Mouse (Mus musculus) embryonic facial prominence, embryonic 12.5 days (tissue): ENCODE results near the gene Sptan1. TPM values are rescaled to one million over a fixed set of nuclear protein-coding genes. Genes with fewer than 3 reads are reported as not detected.
"Not testable (repeated sequence)": the region's sequence is repeated elsewhere in the genome, so short reads cannot be mapped to it uniquely, and the experiment has no call there.

Source experiments
- ATAC-seq: fragments of 200-750 bp; cut with Nextera tagmentation; 2 replicates; pipeline ENCODE4 v1.8.0; 2017; ENCODE audit not compliant: insufficient number of reproducible peaks, insufficient read depth, low FRiP score, low TSS enrichment
- H3K27ac ChIP-seq: fragments of 300-500 bp; sonication (generic); 2 replicates; pipeline ENCODE4 v1.5.1; 2016; ENCODE audit warnings: mild to moderate bottlenecking
- H3K27me3 ChIP-seq: fragments of 300-500 bp; sonication (generic); 2 replicates; pipeline ENCODE4 v1.6.1; 2016; ENCODE audit warnings: mild to moderate bottlenecking, moderate library complexity
- H3K36me3 ChIP-seq: fragments of 300-500 bp; sonication (generic); 2 replicates; pipeline ENCODE4 v1.6.1; 2016; ENCODE audit warnings: mild to moderate bottlenecking
- H3K4me1 ChIP-seq: fragments of 300-500 bp; sonication (generic); 2 replicates; pipeline ENCODE4 v1.6.1; 2016
- H3K4me2 ChIP-seq: fragments of 300-500 bp; sonication (generic); replicated peaks from 2 replicates; pipeline ENCODE4 v1.6.1; 2016; ENCODE audit warnings: mild to moderate bottlenecking, moderate library complexity
- H3K4me3 ChIP-seq: fragments of 300-500 bp; sonication (generic); 2 replicates; pipeline ENCODE4 v1.5.1; 2016; ENCODE audit warnings: mild to moderate bottlenecking
- H3K9ac ChIP-seq: fragments of 300-500 bp; sonication (generic); 2 replicates; pipeline ENCODE4 v1.6.1; 2016; ENCODE audit warnings: mild to moderate bottlenecking, moderate library complexity
- H3K9me3 ChIP-seq: fragments of 300-500 bp; sonication (generic); 2 replicates; pipeline ENCODE4 v1.6.1; 2016; ENCODE audit warnings: mild to moderate bottlenecking, moderate library complexity
- WGBS: fragments of 180-500 bp; shearing (Covaris S2); methylation state at CpG from one replicate; pipeline ENCODE4 v1.1.7; 2016; 5-methylcytosine and 5-hydroxymethylcytosine counted together
- polyA plus RNA-seq: library from polyadenylated mRNA; unstranded; fragments of >200 nt; fragmentation: Nextera tagmentation; extraction: Ambion mirVana; gene quantifications from 2 replicates; pipeline ENCODE4 v1.2.1, GENCODE M21; 2016

Gene Sptan1
- polyA plus RNA-seq, 1 experiment from 2014 or later = 101 TPM

- 58% methylated on average over 11 of the region's 11 CpGs for WGBS
- no peaks in the 10 kb centered on the region for H3K27me3 ChIP-seq
- no peaks in the 10 kb centered on the region for H3K9me3 ChIP-seq
- H3K27ac ChIP-seq = peak overlapping the region; percentile 81; the same call in 1 of the 2 replicates
- H3K36me3 ChIP-seq = peaks cover 15% of the 10 kb centered on the region; the same call in 1 of the 2 replicates
- peak overlapping the region; percentile 67 for H3K4me2 ChIP-seq
- no peaks in the 10 kb centered on the region for H3K4me1 ChIP-seq
- peak overlapping the region; percentile 72 for H3K9ac ChIP-seq
- peak overlapping the region; percentile 75 for H3K4me3 ChIP-seq
- no peak for ATAC-seq
Measured at GRCm38 (mm10) chr2:30048101-30048501, 82.7 kb downstream of the Sptan1 start.

DNA sequence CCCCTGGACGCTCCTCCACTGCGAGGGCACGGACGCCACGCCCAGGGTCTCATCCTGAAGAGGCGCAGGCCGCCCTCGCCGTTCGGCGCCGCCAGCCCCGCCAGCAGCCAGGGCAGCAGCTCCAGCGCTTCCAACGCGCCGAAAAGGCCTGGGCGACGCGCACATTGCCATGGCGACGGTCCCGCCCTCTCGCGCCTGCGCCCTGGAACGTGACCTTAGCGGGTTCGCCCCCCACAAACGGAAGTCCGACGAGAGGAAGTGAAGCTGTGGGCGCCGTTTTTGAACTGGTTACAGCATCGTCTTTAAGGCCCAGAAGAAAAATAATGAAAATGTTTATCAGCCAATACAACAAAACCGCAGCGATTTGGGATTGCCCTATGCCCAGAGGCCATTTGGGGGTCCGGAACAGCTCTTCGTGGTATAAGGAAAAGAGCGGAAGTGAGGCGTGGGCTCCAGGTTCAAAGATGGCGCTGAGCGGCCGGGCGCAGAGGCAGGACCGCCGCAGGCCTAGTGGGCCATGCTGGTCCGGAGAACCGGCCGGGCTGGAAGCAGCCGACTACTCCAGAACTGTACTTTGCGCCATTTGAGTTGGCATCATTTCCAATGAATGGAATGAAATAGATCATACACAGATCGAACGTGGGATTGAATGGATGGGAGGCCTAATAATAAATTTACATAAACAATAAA lies 83.5 kb downstream of the Sptan1 start, which contains the start of gene Wdr34:
Gene Wdr34 (minus strand): TSS at position 183 of the 690 bp plus-strand sequence.
- no peaks in the 10 kb centered on the region for H3K4me1 ChIP-seq
- ATAC-seq = peak; percentile 89
- peak within 1 kb of the TSS; percentile 67 for H3K4me2 ChIP-seq
- H3K27me3 ChIP-seq = no peaks in the 10 kb centered on the region
- no peaks in the 10 kb centered on the region for H3K9me3 ChIP-seq
- peaks cover 15% of the 10 kb centered on the region; the same call in 1 of the 2 replicates for H3K36me3 ChIP-seq
- H3K4me3 ChIP-seq = peak within 1 kb of the TSS; percentile 75
- H3K9ac ChIP-seq = peak within 1 kb of the TSS; percentile 72
- 1% methylated on average over 54 of the region's 54 CpGs for WGBS
- peak within 1 kb of the TSS; percentile 81 for H3K27ac ChIP-seq

GRCm38 (mm10) chr2:30049831-30050230 lies 84.5 kb downstream of the Sptan1 start:
- no peak for ATAC-seq

GRCm38 (mm10) chr2:30051992-30052761 lies 86.8 kb downstream of the Sptan1 start:
- Histone ChIP-seq H3K9ac (no peak overlapping the region), H3K4me2 (no peak overlapping the region), H3K4me1 (peaks cover 1% of the 10 kb centered on the region; the same call in 1 of the 2 replicates), H3K9me3 (no peaks in the 10 kb centered on the region), H3K4me3 (no peak overlapping the region), H3K36me3 (0 out of 2 replicates have a peak, but pooled peaks cover under 1% of the 10 kb centered on the region), H3K27ac (no peak overlapping the region), H3K27me3 (no peaks in the 10 kb centered on the region)
- WGBS = 49% methylated on average over 6 of the region's 6 CpGs
- ATAC-seq = no peak

More at GRCm38 (mm10) chr2:30049831-30050230, 84.5 kb downstream of the Sptan1 start:
- no peaks in the 10 kb centered on the region for H3K27me3 ChIP-seq
- H3K9ac ChIP-seq = no peak overlapping the region
- peaks cover 12% of the 10 kb centered on the region; the same call in 1 of the 2 replicates for H3K36me3 ChIP-seq
- H3K4me1 ChIP-seq = no peaks in the 10 kb centered on the region
- H3K9me3 ChIP-seq = no peaks in the 10 kb centered on the region
- H3K4me2 ChIP-seq = no peak overlapping the region
- no peak overlapping the region for H3K27ac ChIP-seq
- 90% methylated on average over 3 of the region's 3 CpGs for WGBS
- no peak overlapping the region for H3K4me3 ChIP-seq

- H3K27ac ChIP-seq, H3K27me3 ChIP-seq, ATAC-seq, H3K4me3 ChIP-seq, H3K36me3 ChIP-seq, H3K9ac ChIP-seq, H3K4me2 ChIP-seq, H3K4me1 ChIP-seq, H3K9me3 ChIP-seq: not testable (repeated sequence)
- 92% methylated on average over 3 of the region's 3 CpGs for WGBS
Measured at GRCm38 (mm10) chr2:30055310-30055709, 90.0 kb downstream of the Sptan1 start.

DNA sequence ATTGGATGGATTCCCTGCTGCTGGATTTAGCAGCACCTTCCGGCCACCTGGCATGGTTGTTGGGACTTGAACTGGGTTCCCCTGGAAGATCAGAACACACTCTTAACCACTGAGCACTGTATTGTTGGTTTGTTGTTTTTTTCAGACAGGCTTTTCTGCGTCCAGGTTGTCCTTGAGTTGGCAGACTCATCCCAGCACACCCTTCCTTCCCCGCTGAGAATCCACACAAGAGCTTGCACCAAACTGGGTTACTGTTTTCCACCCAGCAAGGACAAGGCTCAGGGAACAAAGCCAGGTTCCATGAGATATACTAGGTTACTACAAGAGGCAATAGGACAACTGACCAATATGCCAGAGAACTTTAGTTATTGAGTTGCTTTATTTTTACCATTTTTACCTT lies 91.4 kb downstream of the Sptan1 start:
- H3K4me2 ChIP-seq = no peak overlapping the region
- 79% methylated on average over 3 of the region's 3 CpGs for WGBS
- no peak overlapping the region for H3K4me3 ChIP-seq
- no peak overlapping the region for H3K27ac ChIP-seq
- no peak overlapping the region for H3K9ac ChIP-seq
- H3K36me3 ChIP-seq = no peaks in the 10 kb centered on the region
- H3K4me1 ChIP-seq = peaks cover 9% of the 10 kb centered on the region; the same call in 1 of the 2 replicates
- no peak for ATAC-seq
- H3K27me3 ChIP-seq = no peaks in the 10 kb centered on the region
- H3K9me3 ChIP-seq = no peaks in the 10 kb centered on the region

GRCm38 (mm10) chr2:30057223-30057904 lies 92.0 kb downstream of the Sptan1 start, which contains the start of gene Set:
TSS of gene Set (plus strand) at chr2:30057378.
- no peak within 1 kb of the TSS for H3K9ac ChIP-seq
- ATAC-seq = no peak
- H3K27me3 ChIP-seq = no peaks in the 10 kb centered on the region
- no peak within 1 kb of the TSS for H3K27ac ChIP-seq
- H3K4me3 ChIP-seq = no peak within 1 kb of the TSS
- H3K4me2 ChIP-seq = no peak within 1 kb of the TSS
- no peaks in the 10 kb centered on the region for H3K9me3 ChIP-seq
- H3K4me1 ChIP-seq = peaks cover 9% of the 10 kb centered on the region; the same call in 1 of the 2 replicates
- WGBS = 44% methylated on average over 12 of the region's 12 CpGs
- H3K36me3 ChIP-seq = no peaks in the 10 kb centered on the region

GRCm38 (mm10) chr2:30058418-30058817 lies 93.1 kb downstream of the Sptan1 start:
- H3K4me2 ChIP-seq = no peak overlapping the region

DNA sequence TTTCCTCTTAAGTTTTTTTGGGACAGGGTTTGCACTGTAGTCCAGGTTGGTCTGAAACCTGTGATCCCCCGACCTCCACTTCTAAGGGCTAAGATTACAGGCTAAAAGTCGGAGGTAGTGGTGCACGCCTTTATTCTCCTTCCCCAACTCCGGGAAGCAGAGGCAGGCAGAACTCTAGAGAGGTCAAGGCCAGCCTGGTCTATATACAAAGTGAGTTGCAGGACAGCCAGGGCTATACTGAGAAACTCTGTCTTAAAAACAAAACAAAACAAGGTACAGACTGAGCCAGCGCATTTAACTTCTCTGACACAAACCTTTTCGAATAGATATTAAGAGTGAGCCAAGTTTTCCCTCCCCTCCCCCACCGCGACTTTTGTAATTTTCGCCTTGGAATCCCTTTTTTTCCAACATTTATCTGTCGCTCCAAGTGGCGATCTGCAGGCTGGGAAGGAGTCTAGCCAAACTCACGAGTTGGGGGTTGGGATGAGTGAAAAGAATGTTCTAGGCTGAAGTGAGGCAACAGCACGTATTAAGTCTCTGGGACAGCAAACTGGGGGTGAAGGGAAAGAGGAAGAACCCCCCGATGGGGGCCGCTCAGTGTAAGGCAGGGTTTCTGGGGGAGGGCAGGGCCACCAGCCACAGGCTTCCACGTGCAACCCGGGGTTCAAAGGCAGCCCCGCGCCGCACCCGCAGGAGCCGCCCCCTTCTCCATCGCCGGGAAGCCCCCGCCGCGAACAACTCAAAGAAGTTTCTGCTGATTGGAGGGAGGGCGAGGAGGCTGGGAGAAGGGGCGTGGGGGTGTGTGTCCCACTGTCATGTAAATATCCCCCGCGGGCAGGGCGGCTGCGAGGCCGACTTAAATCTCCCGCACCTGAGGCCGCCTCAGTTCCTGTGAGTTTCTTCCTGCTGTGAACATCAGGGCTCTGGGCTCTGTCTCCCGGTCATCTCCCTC lies 96.1 kb downstream of the Sptan1 start:
- WGBS = 8% methylated on average over 37 of the region's 37 CpGs
- H3K4me1 ChIP-seq = peaks cover 36% of the 10 kb centered on the region
- peak overlapping the region; percentile 70 for H3K9ac ChIP-seq
- H3K4me3 ChIP-seq = peak overlapping the region; percentile 58
- H3K4me2 ChIP-seq = peak overlapping the region; percentile 62
- no peaks in the 10 kb centered on the region for H3K9me3 ChIP-seq
- no peaks in the 10 kb centered on the region for H3K27me3 ChIP-seq
- no peak for ATAC-seq
- H3K36me3 ChIP-seq = no peaks in the 10 kb centered on the region
- peak overlapping the region; percentile 93 for H3K27ac ChIP-seq

More at GRCm38 (mm10) chr2:30058418-30058817, 93.1 kb downstream of the Sptan1 start:
- Histone ChIP-seq H3K36me3 (no peaks in the 10 kb centered on the region), H3K27ac (no peak overlapping the region), H3K9me3 (no peaks in the 10 kb centered on the region), H3K27me3 (no peaks in the 10 kb centered on the region), H3K9ac (no peak overlapping the region), H3K4me1 (peaks cover 14% of the 10 kb centered on the region), H3K4me3 (no peak overlapping the region)
- 55% methylated on average over 5 of the region's 5 CpGs for WGBS
- ATAC-seq = no peak

- ATAC-seq = no peak
- Histone ChIP-seq H3K27ac (peak overlapping the region; percentile 93), H3K27me3 (no peaks in the 10 kb centered on the region), H3K4me3 (peak overlapping the region; percentile 58), H3K36me3 (no peaks in the 10 kb centered on the region), H3K4me2 (peak overlapping the region; percentile 62), H3K4me1 (peaks cover 34% of the 10 kb centered on the region), H3K9ac (peak overlapping the region; percentile 70), H3K9me3 (no peaks in the 10 kb centered on the region)
- WGBS = under 1% methylated on average over 40 of the region's 40 CpGs
Measured at GRCm38 (mm10) chr2:30062249-30063093, 97.1 kb downstream of the Sptan1 start.
